Mouse (Mus musculus): ENCODE results near the gene Ttll7.

- no peak for TF ChIP-seq CTCF (IDR thresholded peaks at IDR 0.05; ENCODE audit: low read depth)
- no peak for TF ChIP-seq EP300 (IDR thresholded peaks at IDR 0.05; ENCODE audit: low read depth)
Measured at GRCm38 (mm10) chr3:147019506-147019905, 167.3 kb downstream of the Ttll7 start.

All from liver, embryonic 14.5 days (tissue).